Mouse (Mus musculus): Measurements from ENCODE around the gene Vmn1r32.
A peak's percentile ranks its signal among the peaks of the same experiment; 100 is the strongest.

Vmn1r32 gene

DNA sequence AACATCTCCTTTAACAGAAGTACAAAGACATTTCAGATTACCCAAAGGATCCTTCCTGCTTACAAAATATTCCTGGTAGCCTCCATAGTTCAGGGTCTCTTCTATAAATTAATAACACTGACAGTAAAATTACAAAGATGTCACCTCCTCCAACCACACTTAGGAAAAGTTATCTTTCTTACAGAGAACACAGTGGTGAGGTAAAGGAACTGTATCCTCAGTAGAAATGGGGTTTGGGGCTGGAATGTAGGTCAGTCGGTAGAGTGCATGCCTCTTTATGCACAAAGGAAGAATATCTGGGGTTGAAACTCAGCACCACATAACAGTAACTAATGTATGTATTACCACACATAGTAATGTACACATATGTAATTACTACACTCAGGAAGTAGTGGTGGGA lies at the start of gene Vmn1r32:
Gene Vmn1r32, minus strand, starts transcription at position 101 of the 400 bp plus-strand sequence.
- DNase-seq (ENCODE audit: low spot score) = no peak

DNA sequence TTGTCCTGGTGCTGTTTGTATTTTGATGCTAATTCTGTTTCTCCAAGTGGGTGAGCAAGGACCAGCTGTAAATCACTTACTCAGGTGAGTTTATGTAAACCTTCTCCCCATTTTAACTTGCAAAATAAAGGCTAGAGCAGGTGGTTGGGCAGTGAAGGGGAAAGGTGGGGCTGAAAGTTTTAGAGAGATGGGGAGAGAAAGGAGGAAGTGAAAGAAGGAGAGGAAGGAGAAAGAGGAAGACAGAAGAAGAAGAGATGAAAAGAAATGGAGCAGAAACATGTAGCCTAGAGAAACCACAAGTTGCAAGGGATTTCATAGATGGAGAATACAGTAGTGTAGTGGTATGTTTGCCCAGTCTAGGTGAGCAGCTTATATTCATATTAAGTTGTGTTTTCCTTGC lies 35.9 kb upstream of the Vmn1r32 start:
- no peak for DNase-seq (ENCODE audit: low spot score)

DNA sequence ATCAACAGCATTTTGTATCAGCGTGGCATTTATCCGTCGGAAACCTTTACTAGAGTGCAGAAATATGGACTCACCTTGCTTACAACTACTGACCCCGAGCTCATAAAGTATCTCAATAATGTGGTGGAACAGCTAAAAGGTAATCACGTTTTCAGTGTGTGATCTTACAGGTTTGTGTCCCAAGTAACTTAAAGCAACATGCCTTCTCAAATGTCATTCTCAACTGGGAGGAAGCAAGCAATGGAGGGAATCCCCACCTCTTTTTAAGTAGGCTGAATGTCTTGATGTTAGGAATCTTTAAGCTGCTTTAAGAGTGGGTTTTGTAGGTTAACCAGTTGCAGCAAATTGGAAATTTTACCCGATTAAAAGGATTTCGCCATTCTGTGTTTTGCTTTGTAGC lies 23.9 kb downstream of the Vmn1r32 start:
- no peak for DNase-seq (ENCODE audit: low spot score)

DNA sequence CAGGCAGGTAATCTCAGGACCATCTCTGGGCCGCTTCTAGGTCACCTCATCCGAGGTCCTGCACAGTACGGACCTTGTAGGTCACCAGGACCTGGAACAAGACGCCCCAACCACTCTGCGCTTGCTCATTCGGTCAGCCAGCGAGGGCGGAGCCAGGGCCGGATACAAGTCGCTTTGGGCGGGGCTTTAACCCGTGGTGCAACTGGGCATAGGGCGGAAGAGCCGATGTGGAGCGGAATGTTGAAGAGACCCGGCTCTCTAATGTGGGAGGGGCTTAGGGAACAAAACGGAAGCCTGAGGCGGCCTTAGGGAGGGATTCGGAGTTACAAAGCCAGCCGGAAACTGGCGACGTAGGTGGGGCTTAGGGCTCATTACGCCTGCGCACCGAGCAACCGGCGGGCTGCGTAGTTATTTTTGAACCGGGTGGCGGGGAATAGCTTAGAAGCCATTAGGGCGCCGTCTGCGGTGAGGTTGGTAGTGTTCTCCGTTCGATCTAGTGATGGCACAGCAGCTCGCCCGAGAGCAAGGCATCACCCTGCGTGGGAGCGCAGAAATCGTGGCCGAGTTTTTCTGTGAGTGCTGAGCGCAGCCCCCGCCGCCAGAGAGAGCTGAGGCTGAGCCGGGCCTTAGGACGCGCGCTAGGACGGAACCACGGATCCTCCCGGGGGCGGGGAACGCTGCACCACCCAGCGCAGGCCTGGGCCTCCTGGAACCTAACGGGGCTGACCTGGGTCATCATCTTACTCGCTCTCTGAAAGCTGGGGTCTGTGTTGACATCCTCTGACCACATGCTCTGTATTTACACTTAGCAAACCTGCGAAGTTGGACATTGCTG lies 24.7 kb downstream of the Vmn1r32 start, which contains the start of gene Mad2l1:
Gene Mad2l1, plus strand, starts transcription at position 363 of the 835 bp plus-strand sequence.
- DNase-seq (ENCODE audit: low spot score) = peak; percentile 91

DNA sequence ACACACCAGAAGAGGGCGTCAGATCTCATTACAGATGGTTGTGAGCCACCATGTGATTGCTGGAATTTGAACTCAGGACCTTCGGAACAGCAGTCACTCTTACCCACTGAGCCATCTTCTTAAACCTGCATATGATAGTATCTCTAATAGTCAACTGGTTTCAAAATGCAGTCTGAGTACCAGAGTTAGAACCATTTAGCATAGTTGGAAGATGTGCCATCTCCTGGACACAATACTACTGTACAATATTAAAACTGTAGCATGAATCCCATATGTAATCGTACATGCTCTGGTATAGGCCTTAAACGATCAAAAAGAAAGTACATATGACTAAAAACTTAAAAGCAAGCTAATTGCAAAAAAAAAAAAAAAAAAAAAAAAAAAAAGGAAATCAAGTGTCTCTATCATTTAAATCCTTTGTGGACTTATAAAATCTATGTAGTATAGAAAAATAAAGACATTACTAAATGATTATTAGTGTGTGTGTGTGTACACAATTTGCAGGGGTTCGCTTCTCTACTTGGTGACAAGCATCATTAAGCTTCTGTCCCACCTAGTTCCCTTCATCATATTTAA lies 25.4 kb downstream of the Vmn1r32 start:
- no peak for DNase-seq (ENCODE audit: low spot score)

DNA sequence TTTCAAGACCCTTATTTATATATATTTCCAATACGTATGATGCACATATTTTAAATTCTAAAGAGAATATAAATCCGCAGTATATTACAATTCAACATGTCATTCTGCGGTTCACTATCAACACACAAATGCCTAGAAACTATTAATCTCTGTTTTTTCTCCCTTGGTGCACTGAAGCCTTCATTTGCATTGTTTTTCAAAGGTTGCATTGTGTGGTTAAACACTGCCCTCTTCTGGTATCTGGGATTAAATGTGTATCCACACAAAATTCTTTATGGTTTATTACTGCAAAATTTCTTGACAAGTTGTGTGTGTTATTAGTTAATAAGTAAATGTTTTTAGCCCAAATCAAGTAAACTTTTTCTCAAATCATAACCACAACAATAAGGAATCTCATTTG lies 26.7 kb downstream of the Vmn1r32 start:
- no peak for DNase-seq (ENCODE audit: low spot score)

DNA sequence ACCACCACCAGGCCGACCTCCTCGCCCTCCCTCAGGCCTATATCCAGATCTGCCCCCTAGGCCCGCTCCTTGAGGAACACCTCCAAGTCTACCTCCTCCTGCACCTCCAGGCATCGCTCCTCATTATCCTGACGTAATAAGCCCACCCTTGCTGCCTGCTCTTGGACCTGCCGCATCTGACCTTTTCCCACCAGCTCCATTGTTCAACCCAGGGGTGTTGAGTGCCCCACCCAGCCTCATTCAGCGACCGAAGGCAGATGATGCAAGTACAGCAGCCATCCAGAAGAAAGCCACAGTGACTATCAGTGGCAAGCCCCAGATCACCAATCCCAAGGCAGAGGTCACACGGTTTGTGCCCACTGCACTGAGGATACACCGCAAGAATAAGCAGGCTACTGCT lies 31.5 kb downstream of the Vmn1r32 start:
- no peak for DNase-seq (ENCODE audit: low spot score)

DNA sequence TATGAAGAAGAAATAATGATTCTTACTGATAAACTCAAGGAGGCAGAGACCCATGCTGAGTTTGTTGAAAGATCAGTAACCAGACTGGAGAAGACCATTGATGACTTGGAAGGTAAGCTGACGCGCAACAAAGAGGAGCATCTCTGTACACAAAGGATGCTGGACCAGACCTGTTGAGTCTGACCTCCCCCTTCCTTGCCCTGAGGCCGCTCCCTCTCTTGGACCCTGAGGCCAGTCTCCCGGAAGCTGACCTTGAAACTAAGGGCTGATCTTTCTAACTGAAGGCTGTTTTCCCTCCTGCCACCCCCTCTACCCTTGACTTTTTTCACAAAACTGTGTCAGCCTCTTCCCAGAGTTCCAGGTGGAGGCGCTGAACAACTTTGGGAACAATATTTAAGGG lies 43.5 kb downstream of the Vmn1r32 start:
- DNase-seq (ENCODE audit: low spot score) = no peak

Measured in spleen, adult 12 weeks (tissue).